Mouse (Mus musculus): ENCODE measurements around the gene Cenpo. TPM values are rescaled to one million over a fixed set of nuclear protein-coding genes. Genes with fewer than 3 reads are reported as not detected.

The Cenpo gene
- polyA plus RNA-seq, 1 experiment from 2014 or later, result 9.8 TPM

GRCm38 (mm10) chr12:4162886-4163285, 71.2 kb downstream of the Cenpo start:
- no peaks in the 10 kb centered on the region for H3K36me3 ChIP-seq (ENCODE audit: control insufficient read depth, insufficient read depth)
- no peak overlapping the region for H3K4me2 ChIP-seq (ENCODE audit: low read depth, low read length)
- no peaks in the 10 kb centered on the region for H3K27me3 ChIP-seq (ENCODE audit: control insufficient read depth, insufficient read depth, low read length)
- no peak overlapping the region for H3K27ac ChIP-seq (ENCODE audit: low read length)
- no peak for ATAC-seq (replicated peaks; ENCODE audit: extremely low read depth, insufficient read depth, low FRiP score)
- no peak overlapping the region for H3K9ac ChIP-seq (ENCODE audit: low read length)
- no peaks in the 10 kb centered on the region for H3K9me3 ChIP-seq (replicated peaks; ENCODE audit: control insufficient read depth, low read length)
- H3K4me3 ChIP-seq (ENCODE audit: low read length), result no peak overlapping the region
- WGBS, result 41% methylated on average over 2 of the region's 2 CpGs
- peaks cover 2% of the 10 kb centered on the region; the same call in 1 of the 2 replicates for H3K4me1 ChIP-seq (ENCODE audit: control insufficient read depth, insufficient read depth, low read length)

- Histone ChIP-seq H3K27me3 (ENCODE audit: control insufficient read depth, insufficient read depth, low read length) (no peaks in the 10 kb centered on the region), H3K4me2 (ENCODE audit: low read depth, low read length) (no peak overlapping the region), H3K9ac (ENCODE audit: low read length) (no peak overlapping the region), H3K27ac (ENCODE audit: low read length) (no peak overlapping the region), H3K4me3 (ENCODE audit: low read length) (no peak overlapping the region), H3K36me3 (ENCODE audit: control insufficient read depth, insufficient read depth) (no peaks in the 10 kb centered on the region), H3K4me1 (ENCODE audit: control insufficient read depth, insufficient read depth, low read length) (peaks cover 7% of the 10 kb centered on the region), H3K9me3 (replicated peaks; ENCODE audit: control insufficient read depth, low read length) (no peaks in the 10 kb centered on the region)
- 70% methylated on average over 7 of the region's 7 CpGs for WGBS
- no peak for ATAC-seq (replicated peaks; ENCODE audit: extremely low read depth, insufficient read depth, low FRiP score)
Measured at GRCm38 (mm10) chr12:4160322-4160721, 73.8 kb downstream of the Cenpo start.

GRCm38 (mm10) chr12:4158868-4159632, 75.0 kb downstream of the Cenpo start:
- Histone ChIP-seq H3K9ac (ENCODE audit: low read length) (no peak overlapping the region), H3K4me2 (ENCODE audit: low read depth, low read length) (no peak overlapping the region), H3K27ac (ENCODE audit: low read length) (no peak overlapping the region), H3K4me1 (ENCODE audit: control insufficient read depth, insufficient read depth, low read length) (peaks cover 7% of the 10 kb centered on the region), H3K27me3 (ENCODE audit: control insufficient read depth, insufficient read depth, low read length) (no peaks in the 10 kb centered on the region), H3K9me3 (replicated peaks; ENCODE audit: control insufficient read depth, low read length) (no peaks in the 10 kb centered on the region), H3K36me3 (ENCODE audit: control insufficient read depth, insufficient read depth) (no peaks in the 10 kb centered on the region), H3K4me3 (ENCODE audit: low read length) (no peak overlapping the region)
- ATAC-seq (replicated peaks; ENCODE audit: extremely low read depth, insufficient read depth, low FRiP score), result no peak
- WGBS, result 87% methylated on average over 7 of the region's 7 CpGs

- H3K4me3 ChIP-seq (ENCODE audit: low read length), result no peak overlapping the region
- H3K9me3 ChIP-seq (replicated peaks; ENCODE audit: control insufficient read depth, low read length), result no peaks in the 10 kb centered on the region
- H3K27ac ChIP-seq (ENCODE audit: low read length), result no peak overlapping the region
- H3K4me2 ChIP-seq (ENCODE audit: low read depth, low read length), result no peak overlapping the region
- no peaks in the 10 kb centered on the region for H3K27me3 ChIP-seq (ENCODE audit: control insufficient read depth, insufficient read depth, low read length)
- WGBS, result 74% methylated on average over 3 of the region's 3 CpGs
- no peak for ATAC-seq (replicated peaks; ENCODE audit: extremely low read depth, insufficient read depth, low FRiP score)
- peaks cover 7% of the 10 kb centered on the region for H3K4me1 ChIP-seq (ENCODE audit: control insufficient read depth, insufficient read depth, low read length)
- H3K36me3 ChIP-seq (ENCODE audit: control insufficient read depth, insufficient read depth), result no peaks in the 10 kb centered on the region
- no peak overlapping the region for H3K9ac ChIP-seq (ENCODE audit: low read length)
Measured at GRCm38 (mm10) chr12:4158179-4158578, 75.9 kb downstream of the Cenpo start.

GRCm38 (mm10) chr12:4157466-4157865, 76.6 kb downstream of the Cenpo start:
- Histone ChIP-seq H3K4me3 (ENCODE audit: low read length) (no peak overlapping the region), H3K27me3 (ENCODE audit: control insufficient read depth, insufficient read depth, low read length) (no peaks in the 10 kb centered on the region), H3K4me1 (ENCODE audit: control insufficient read depth, insufficient read depth, low read length) (peaks cover 7% of the 10 kb centered on the region), H3K4me2 (ENCODE audit: low read depth, low read length) (no peak overlapping the region), H3K9ac (ENCODE audit: low read length) (no peak overlapping the region), H3K36me3 (ENCODE audit: control insufficient read depth, insufficient read depth) (no peaks in the 10 kb centered on the region), H3K27ac (ENCODE audit: low read length) (no peak overlapping the region), H3K9me3 (replicated peaks; ENCODE audit: control insufficient read depth, low read length) (no peaks in the 10 kb centered on the region)
- no peak for ATAC-seq (replicated peaks; ENCODE audit: extremely low read depth, insufficient read depth, low FRiP score)
- 32% methylated on average over 2 of the region's 2 CpGs for WGBS

GRCm38 (mm10) chr12:4151969-4152368, 82.1 kb downstream of the Cenpo start:
- no peak overlapping the region for H3K27ac ChIP-seq (ENCODE audit: low read length)
- no peak overlapping the region for H3K4me2 ChIP-seq (ENCODE audit: low read depth, low read length)
- no peaks in the 10 kb centered on the region for H3K36me3 ChIP-seq (ENCODE audit: control insufficient read depth, insufficient read depth)
- H3K9me3 ChIP-seq (replicated peaks; ENCODE audit: control insufficient read depth, low read length), result peaks cover 2% of the 10 kb centered on the region; the same call in 1 of the 2 replicates
- 84% methylated on average over 3 of the region's 3 CpGs for WGBS
- no peak overlapping the region for H3K4me3 ChIP-seq (ENCODE audit: low read length)
- no peak overlapping the region for H3K9ac ChIP-seq (ENCODE audit: low read length)
- ATAC-seq (replicated peaks; ENCODE audit: extremely low read depth, insufficient read depth, low FRiP score), result no peak
- H3K4me1 ChIP-seq (ENCODE audit: control insufficient read depth, insufficient read depth, low read length), result peaks cover 3% of the 10 kb centered on the region
- no peaks in the 10 kb centered on the region for H3K27me3 ChIP-seq (ENCODE audit: control insufficient read depth, insufficient read depth, low read length)

- H3K4me3 ChIP-seq (ENCODE audit: low read length), result no peak overlapping the region
- no peak overlapping the region for H3K27ac ChIP-seq (ENCODE audit: low read length)
- WGBS, result 39% methylated on average over 2 of the region's 2 CpGs
- no peaks in the 10 kb centered on the region for H3K27me3 ChIP-seq (ENCODE audit: control insufficient read depth, insufficient read depth, low read length)
- H3K9me3 ChIP-seq (replicated peaks; ENCODE audit: control insufficient read depth, low read length), result peaks cover 2% of the 10 kb centered on the region; the same call in 1 of the 2 replicates
- ATAC-seq (replicated peaks; ENCODE audit: extremely low read depth, insufficient read depth, low FRiP score), result no peak
- no peaks in the 10 kb centered on the region for H3K36me3 ChIP-seq (ENCODE audit: control insufficient read depth, insufficient read depth)
- peaks cover 3% of the 10 kb centered on the region for H3K4me1 ChIP-seq (ENCODE audit: control insufficient read depth, insufficient read depth, low read length)
- no peak overlapping the region for H3K9ac ChIP-seq (ENCODE audit: low read length)
- no peak overlapping the region for H3K4me2 ChIP-seq (ENCODE audit: low read depth, low read length)
Measured at GRCm38 (mm10) chr12:4150936-4151335, 83.2 kb downstream of the Cenpo start.

Other genes starting within 250 kb of the Cenpo start
- gene Efr3b, start 195.4 kb downstream of the Cenpo start, polyA plus RNA-seq (2015; fragmentation: Nextera tagmentation; extraction: Ambion mirVana), result 4.6 and 5.4 TPM in 2 replicates
- gene Dnajc27, start 151.7 kb downstream of the Cenpo start, polyA plus RNA-seq (2015; fragmentation: Nextera tagmentation; extraction: Ambion mirVana), result 8.0 and 8.1 TPM in 2 replicates
- 4.4 and 5.0 TPM in 2 replicates for gene Adcy3, start 101.2 kb downstream of the Cenpo start, polyA plus RNA-seq (2015; fragmentation: Nextera tagmentation; extraction: Ambion mirVana)
- gene Ptrhd1, start 267 bp downstream of the Cenpo start, polyA plus RNA-seq (2015; fragmentation: Nextera tagmentation; extraction: Ambion mirVana), result 5.9 and 6.5 TPM in 2 replicates
- gene Ncoa1, start 242.9 kb upstream of the Cenpo start, polyA plus RNA-seq (2015; fragmentation: Nextera tagmentation; extraction: Ambion mirVana), result 6.0 and 6.2 TPM in 2 replicates